Mouse (Mus musculus) CH12.LX (cell line): ENCODE data around the gene Itga4. TPM values are rescaled to one million over a fixed set of nuclear protein-coding genes. Genes with fewer than 3 reads are reported as not detected.

Source experiments
- DNase-seq: peaks from one replicate; pipeline ENCODE4 v3.0.0-alpha.2; 2013; ENCODE audit errors: extremely low read depth
- H3K27ac ChIP-seq: 2 replicates; pipeline ENCODE4 v1.5.1; 2012; ENCODE audit warnings: low read depth, mild to moderate bottlenecking, control low read depth, moderate library complexity; ENCODE audit not compliant: insufficient read depth
- H3K27me3 ChIP-seq: replicated peaks from 2 replicates; pipeline ENCODE3; 2012; ENCODE audit warnings: inconsistent platforms
- H3K36me3 ChIP-seq, 2 experiments: replicated peaks in 1 of 2; 2 replicates each; pipeline versions ENCODE3 to v1.6.1; 2012; ENCODE audit warnings: inconsistent platforms in 1 of 2, low read length in 1 of 2, mild to moderate bottlenecking in 1 of 2, mixed read lengths in 1 of 2, moderate library complexity in 1 of 2; ENCODE audit not compliant: control insufficient read depth in 1 of 2, insufficient read depth in 1 of 2
- H3K4me1 ChIP-seq, 2 experiments: 2 replicates each; pipeline ENCODE4 v1.6.1; 2012; ENCODE audit warnings: inconsistent platforms in 1 of 2, moderate library complexity in 1 of 2; ENCODE audit not compliant: insufficient read depth in 2 of 2, control insufficient read depth in 1 of 2
- H3K4me2 ChIP-seq: 2 replicates; pipeline ENCODE4 v1.6.1; 2012; ENCODE audit warnings: low read depth, mild to moderate bottlenecking, control low read depth; ENCODE audit not compliant: poor library complexity, insufficient read depth, severe bottlenecking
- H3K4me3 ChIP-seq, 3 experiments: fragments of 150-350 bp in 1 of 3; sonication (generic) in 1 of 3; replicated peaks in 1 of 3; 2 replicates each; pipeline versions ENCODE3 to v1.5.1; 2011 to 2012; ENCODE audit warnings: low read depth in 2 of 3, low read length in 2 of 3, mild to moderate bottlenecking in 2 of 3, moderate library complexity in 2 of 3, control low read depth in 1 of 3, improper control_type of control experiment in 1 of 3, inconsistent platforms in 1 of 3, mixed read lengths in 1 of 3; ENCODE audit not compliant: poor library complexity in 1 of 3
- H3K79me2 ChIP-seq: replicated peaks from 2 replicates; pipeline ENCODE4 v1.6.1; 2012; ENCODE audit warnings: mild to moderate bottlenecking, moderate library complexity; ENCODE audit not compliant: control insufficient read depth, poor library complexity, insufficient read depth, severe bottlenecking; ENCODE audit errors: extremely low read depth
- H3K9ac ChIP-seq: 2 replicates; pipeline ENCODE4 v1.6.1; 2012; ENCODE audit warnings: low read depth, mild to moderate bottlenecking, control low read depth, moderate library complexity; ENCODE audit not compliant: insufficient read depth
- H3K9me3 ChIP-seq: replicated peaks from 2 replicates; pipeline ENCODE3; 2012; ENCODE audit warnings: low read length, inconsistent platforms, mixed read lengths
- CHD1 ChIP-seq: IDR thresholded peaks from 2 replicates; pipeline ENCODE4 v1.6.1; 2012; ENCODE audit warnings: low read depth, low read length, improper control_type of control experiment, inconsistent platforms
- CHD2 ChIP-seq: IDR thresholded peaks from 2 replicates; pipeline ENCODE4 v1.6.1; 2011; ENCODE audit warnings: low read length, improper control_type of control experiment
- CTCF ChIP-seq, 2 experiments: IDR thresholded peaks in 1 of 2; conservative IDR thresholded peaks in 1 of 2; 2 replicates each; pipeline ENCODE4 v1.5.1; 2011 to 2012; ENCODE audit warnings: low read depth in 2 of 2, low read length in 2 of 2, improper control_type of control experiment in 1 of 2, inconsistent platforms in 1 of 2, mild to moderate bottlenecking in 1 of 2, moderate library complexity in 1 of 2
- E2F4 ChIP-seq: IDR thresholded peaks from 2 replicates; pipeline ENCODE4 v1.6.1; 2011; ENCODE audit warnings: low read depth, low read length, improper control_type of control experiment; ENCODE audit not compliant: insufficient replicate concordance
- EP300 ChIP-seq: IDR thresholded peaks from 2 replicates; pipeline ENCODE4 v1.6.1; 2011; ENCODE audit warnings: low read length, improper control_type of control experiment
- GABPA ChIP-seq: IDR thresholded peaks from 2 replicates; pipeline ENCODE4 v1.6.1; 2012; ENCODE audit warnings: low read depth, low read length, improper control_type of control experiment, inconsistent platforms; ENCODE audit not compliant: insufficient replicate concordance
- HCFC1 ChIP-seq: IDR thresholded peaks from 2 replicates; pipeline ENCODE4 v1.6.1; 2012; ENCODE audit warnings: low read depth, mild to moderate bottlenecking, inconsistent platforms, low read length, improper control_type of control experiment
- JUND ChIP-seq: conservative IDR thresholded peaks from 2 replicates; pipeline ENCODE4 v1.6.1; 2011; ENCODE audit warnings: low read depth, low read length, improper control_type of control experiment
- MAFK ChIP-seq: IDR thresholded peaks from 2 replicates; pipeline ENCODE4 v1.6.1; 2011; ENCODE audit warnings: low read length, improper control_type of control experiment; ENCODE audit not compliant: insufficient replicate concordance
- MAX ChIP-seq: IDR thresholded peaks from 2 replicates; pipeline ENCODE4 v1.6.1; 2011; ENCODE audit warnings: low read length, improper control_type of control experiment
- MAZ ChIP-seq: IDR thresholded peaks from 2 replicates; pipeline ENCODE4 v1.6.1; 2012; ENCODE audit warnings: low read depth, mild to moderate bottlenecking, inconsistent platforms, low read length, improper control_type of control experiment, moderate library complexity
- MEF2A ChIP-seq: IDR thresholded peaks from 2 replicates; pipeline ENCODE4 v1.6.1; 2014; ENCODE audit warnings: low read depth, mild to moderate bottlenecking, inconsistent platforms, low read length, improper control_type of control experiment, borderline replicate concordance
- MXI1 ChIP-seq: IDR thresholded peaks from 2 replicates; pipeline ENCODE4 v1.6.1; 2011; ENCODE audit warnings: mild to moderate bottlenecking, low read depth, low read length, improper control_type of control experiment
- MYC ChIP-seq: IDR thresholded peaks from 2 replicates; pipeline ENCODE4 v1.6.1; 2011; ENCODE audit warnings: low read depth, mild to moderate bottlenecking, improper control_type of control experiment, low read length
- NELFE ChIP-seq: IDR thresholded peaks from 2 replicates; pipeline ENCODE4 v1.6.1; 2011; ENCODE audit warnings: low read depth, low read length, improper control_type of control experiment
- NRF1 ChIP-seq: IDR thresholded peaks from 2 replicates; pipeline ENCODE4 v1.6.1; 2014; ENCODE audit warnings: low read depth, mild to moderate bottlenecking, inconsistent platforms, low read length, improper control_type of control experiment, moderate library complexity
- PAX5 ChIP-seq: IDR thresholded peaks from 2 replicates; pipeline ENCODE4 v1.6.1; 2012; ENCODE audit warnings: low read length, inconsistent platforms, mixed read lengths
- POLR2A ChIP-seq: IDR thresholded peaks from 2 replicates; pipeline ENCODE4 v1.6.1; 2011; ENCODE audit warnings: low read depth, mild to moderate bottlenecking, improper control_type of control experiment, low read length
- POLR2AphosphoS2 ChIP-seq: IDR thresholded peaks from 2 replicates; pipeline ENCODE4 v1.6.1; 2011; ENCODE audit warnings: low read depth, low read length, improper control_type of control experiment
- RCOR1 ChIP-seq: conservative IDR thresholded peaks from 2 replicates; pipeline ENCODE4 v1.6.1; 2012; ENCODE audit warnings: low read depth, mild to moderate bottlenecking, inconsistent platforms, low read length, improper control_type of control experiment
- SIN3A ChIP-seq: IDR thresholded peaks from 2 replicates; pipeline ENCODE4 v1.6.1; 2012; ENCODE audit warnings: low read length, improper control_type of control experiment, inconsistent platforms
- SMC3 ChIP-seq: IDR thresholded peaks from 2 replicates; pipeline ENCODE4 v1.6.1; 2011; ENCODE audit warnings: low read depth, low read length, improper control_type of control experiment
- UBTF ChIP-seq: IDR thresholded peaks from 2 replicates; pipeline ENCODE4 v1.6.1; 2012; ENCODE audit warnings: low read depth, mild to moderate bottlenecking, inconsistent platforms, low read length, improper control_type of control experiment, moderate library complexity
- USF1 ChIP-seq: IDR thresholded peaks from 2 replicates; pipeline ENCODE4 v1.6.1; 2014; ENCODE audit warnings: low read depth, mild to moderate bottlenecking, inconsistent platforms, low read length, improper control_type of control experiment
- USF2 ChIP-seq: conservative IDR thresholded peaks from 2 replicates; pipeline ENCODE4 v1.6.1; 2011; ENCODE audit warnings: low read depth, low read length, improper control_type of control experiment
- ZC3H11A ChIP-seq: IDR thresholded peaks from 2 replicates; pipeline ENCODE4 v1.6.1; 2012; ENCODE audit warnings: low read depth, mild to moderate bottlenecking, inconsistent platforms, low read length, improper control_type of control experiment
- dilution Hi-C: fragments of 300-500 bp; cut with MboI; formaldehyde crosslinking; loops from 2 replicates; pipeline ENCODE4 v1.14.3; 2020; ENCODE audit warnings: low sequenced_read_pairs; ENCODE audit not compliant: extremely low pct_unique_long_range_greater_than_20kb, extremely low pct_ligation_motif_present
- in situ Hi-C: fragments of 300-500 bp; cut with MboI; formaldehyde crosslinking; loops from 3 replicates; pipeline ENCODE4 v1.14.3; 2019; ENCODE audit warnings: low sequenced_read_pairs, low pct_ligation_motif_present, low pct_unique_long_range_greater_than_20kb, mixed read lengths
- polyA plus RNA-seq: library from polyadenylated mRNA; unstranded; fragments of >175 nt; gene quantifications from 2 replicates; pipeline ENCODE4 v1.2.1, GENCODE M21; 2012; ENCODE audit warnings: low read depth; ENCODE audit not compliant: insufficient read length
- total RNA-seq, 2 experiments: library from RNA; depleted of rRNA; stranded (reverse); fragments of 300-350 nt in 1 of 2; fragments of >200 nt in 1 of 2; gene quantifications; 2 replicates each; pipeline ENCODE4 v1.2.3; 2012 to 2014

The Itga4 gene
- total and polyA plus RNA-seq, 3 experiments, result 51.2 to 79.3 (median 54.3) TPM

DNA sequence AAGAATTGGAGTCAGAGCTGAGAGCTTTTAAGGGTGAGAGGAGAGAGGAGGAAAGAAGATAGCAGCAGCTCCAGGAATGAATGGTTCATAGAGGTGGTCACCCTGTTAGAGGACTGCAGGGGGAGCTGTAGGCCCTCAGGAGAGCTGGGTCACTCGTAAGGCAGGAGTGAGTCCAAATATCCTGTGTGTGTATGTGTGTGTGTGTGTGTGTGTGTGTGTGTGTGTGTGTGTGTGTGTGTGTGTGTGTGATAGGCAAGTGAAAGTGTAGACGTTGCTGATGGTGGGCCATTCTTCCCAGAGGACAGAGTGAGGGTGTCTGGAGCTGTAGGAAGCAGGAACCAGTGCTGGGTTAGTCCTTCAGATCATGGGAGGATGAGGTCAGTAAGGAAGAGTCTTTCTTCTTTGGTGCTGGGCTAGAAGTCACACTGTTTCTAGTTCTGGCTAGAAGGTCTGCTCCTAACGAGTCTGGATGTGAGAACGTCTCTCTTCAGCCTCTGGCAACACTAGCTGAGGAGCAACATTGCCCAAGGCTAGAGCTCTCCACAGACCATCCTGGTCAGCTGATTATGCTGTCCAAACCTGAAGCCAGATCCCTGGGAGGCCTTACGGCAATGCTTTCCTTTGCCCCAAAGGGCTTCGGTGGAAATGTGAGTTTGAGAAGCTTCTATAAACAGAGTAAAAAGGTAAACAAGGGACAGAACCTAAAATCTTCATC is 117.4 kb downstream of the Itga4 start (continued):
- TF ChIP-seq E2F4 (no peak), POLR2AphosphoS2 (no peak), RCOR1 (no peak), ZC3H11A (no peak; the same call in 1 of the 2 replicates), MEF2A (peak; percentile 44; the same call in 1 of the 2 replicates), CHD1 (no peak), MXI1 (no peak), CTCF (conservative IDR thresholded peaks at IDR 0.05 in 1 of 2, IDR thresholded peaks at IDR 0.05 in 1 of 2; ENCODE audit: low read depth in 2 of 2, low read length in 2 of 2) (peak; percentile 38 to 87; a peak in 3 of 4 replicates), UBTF (no peak), NRF1 (no peak), PAX5 (no peak), SMC3 (peak; percentile 87), POLR2A (no peak), NELFE (no peak), JUND (0 out of 2 replicates have a peak, but pooled peaks have one; percentile 9), MAZ (no peak), CHD2 (no peak), MAX (no peak), USF1 (no peak)

DNA sequence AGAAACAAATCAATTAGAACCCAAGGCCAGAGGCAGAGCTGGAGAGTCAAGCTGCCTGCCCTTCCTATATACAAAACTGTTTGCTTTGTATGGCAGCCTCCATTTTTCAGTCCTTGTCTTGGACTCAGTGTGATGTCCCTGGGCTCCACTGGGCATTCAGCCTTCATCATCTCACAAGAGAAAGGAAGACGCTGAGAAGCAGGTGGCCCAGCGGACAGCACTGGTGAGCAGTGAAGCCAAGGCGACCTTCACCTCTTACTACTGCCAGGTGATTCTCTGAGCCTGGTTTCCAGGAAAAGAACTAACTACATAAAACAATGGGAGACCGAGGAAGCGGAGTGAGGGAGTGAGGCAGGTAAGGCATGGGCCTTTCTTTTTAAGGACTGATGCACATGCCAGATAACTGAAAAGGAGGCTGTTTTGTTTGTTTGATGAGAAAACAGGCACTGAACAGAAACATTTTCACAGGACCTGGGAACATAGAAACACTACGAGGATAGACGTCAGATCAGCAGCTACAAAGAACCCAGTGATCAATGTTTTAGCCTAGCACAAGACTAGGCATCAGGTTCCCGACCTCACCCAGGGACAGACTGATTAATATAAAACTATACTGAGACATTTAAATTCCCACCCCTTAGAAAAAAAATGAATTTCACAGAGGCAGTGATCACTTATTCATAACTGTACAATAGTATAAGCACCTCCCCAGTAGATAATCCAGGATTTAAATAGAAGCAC is 123.3 kb downstream of the Itga4 start:
- Histone ChIP-seq H3K36me3 (peaks cover 14 to 16% of the 10 kb centered on the region in 2 experiments), H3K9me3 (no peaks in the 10 kb centered on the region), H3K9ac (no peak overlapping the region), H3K4me1 (no peaks in the 10 kb centered on the region), H3K27me3 (no peaks in the 10 kb centered on the region), H3K4me3 (no peak overlapping the region), H3K79me2 (no peaks in the 10 kb centered on the region), H3K4me2 (no peak overlapping the region), H3K27ac (no peak overlapping the region)
- TF ChIP-seq MAFK (no peak), HCFC1 (no peak), POLR2AphosphoS2 (no peak), CHD1 (no peak), MEF2A (no peak), MYC (no peak), UBTF (no peak), USF2 (no peak), SIN3A (no peak), ZC3H11A (no peak), EP300 (no peak), CHD2 (no peak), PAX5 (no peak), GABPA (no peak), USF1 (no peak), POLR2A (no peak)
- DNase-seq, result no peak
- dilution Hi-C loops (no loop called here), in situ Hi-C loops (no loop called here)
